Mouse (Mus musculus): ENCODE results near the gene Tbxas1. TPM values are rescaled to one million over a fixed set of nuclear protein-coding genes. Genes with fewer than 3 reads are reported as not detected.

Tbxas1 gene
- polyA plus RNA-seq, 1 experiment from 2014 or later: 2.5 TPM

- DNase-seq (ENCODE audit: low spot score): no peak
These were observed 159.8 kb downstream of the Tbxas1 start for GRCm38 (mm10) chr6:39035039-39035438.

GRCm38 (mm10) chr6:39036204-39036603 is 161.0 kb downstream of the Tbxas1 start:
- DNase-seq (ENCODE audit: low spot score): no peak

GRCm38 (mm10) chr6:39040451-39040850 is 165.2 kb downstream of the Tbxas1 start:
- DNase-seq (ENCODE audit: low spot score): no peak

- no peak for DNase-seq (ENCODE audit: low spot score)
These were observed 173.9 kb downstream of the Tbxas1 start for GRCm38 (mm10) chr6:39049141-39049540.

GRCm38 (mm10) chr6:39050836-39051235 is 175.6 kb downstream of the Tbxas1 start:
- DNase-seq (ENCODE audit: low spot score): no peak

- no peak for DNase-seq (ENCODE audit: low spot score)
These were observed 176.8 kb downstream of the Tbxas1 start for GRCm38 (mm10) chr6:39051799-39052556.

GRCm38 (mm10) chr6:39052636-39053035 is 177.4 kb downstream of the Tbxas1 start:
- no peak for DNase-seq (ENCODE audit: low spot score)

GRCm38 (mm10) chr6:39054206-39054864 is 179.1 kb downstream of the Tbxas1 start:
- no peak for DNase-seq (ENCODE audit: low spot score)

GRCm38 (mm10) chr6:39054878-39055508 is 179.8 kb downstream of the Tbxas1 start:
- no peak for DNase-seq (ENCODE audit: low spot score)

GRCm38 (mm10) chr6:39055831-39056261 is 180.6 kb downstream of the Tbxas1 start:
- no peak for DNase-seq (ENCODE audit: low spot score)

- DNase-seq (ENCODE audit: low spot score): no peak
These were observed 182.0 kb downstream of the Tbxas1 start for GRCm38 (mm10) chr6:39057161-39057560.

GRCm38 (mm10) chr6:39058389-39058788 is 183.2 kb downstream of the Tbxas1 start:
- DNase-seq (ENCODE audit: low spot score): peak; percentile 8

- DNase-seq (ENCODE audit: low spot score): no peak
These were observed 183.7 kb downstream of the Tbxas1 start for GRCm38 (mm10) chr6:39058936-39059335.

- DNase-seq (ENCODE audit: low spot score): no peak
These were observed 184.6 kb downstream of the Tbxas1 start for GRCm38 (mm10) chr6:39059547-39060497.

- no peak for DNase-seq (ENCODE audit: low spot score)
These were observed 186.0 kb downstream of the Tbxas1 start for GRCm38 (mm10) chr6:39061180-39061579.

- DNase-seq (ENCODE audit: low spot score): no peak
These were observed 188.3 kb downstream of the Tbxas1 start for GRCm38 (mm10) chr6:39063541-39063940.

GRCm38 (mm10) chr6:39066935-39067578 is 191.9 kb downstream of the Tbxas1 start:
- peak; percentile 48 for DNase-seq (ENCODE audit: low spot score)

- no peak for DNase-seq (ENCODE audit: low spot score)
These were observed 197.5 kb downstream of the Tbxas1 start for GRCm38 (mm10) chr6:39072664-39073063.

GRCm38 (mm10) chr6:39074186-39074585 is 199.0 kb downstream of the Tbxas1 start:
- no peak for DNase-seq (ENCODE audit: low spot score)

GRCm38 (mm10) chr6:39076498-39076897 is 201.3 kb downstream of the Tbxas1 start:
- DNase-seq (ENCODE audit: low spot score): no peak

GRCm38 (mm10) chr6:39104631-39105030 is 229.4 kb downstream of the Tbxas1 start:
- no peak for DNase-seq (ENCODE audit: low spot score)

All from thymus, postnatal 0 days (tissue).